Mouse (Mus musculus) embryo, embryonic 10 days (tissue): Measurements from ENCODE around the gene Sult1b1.
A peak's percentile ranks its signal among the peaks of the same experiment; 100 is the strongest.
"Not testable (repeated sequence)": the region's sequence is repeated elsewhere in the genome, so short reads cannot be mapped to it uniquely, and the experiment has no call there.

Experiments used
- DNase-seq: peaks from one replicate; pipeline ENCODE4 v3.0.0-alpha.2; 2015; ENCODE audit warnings: low spot score

Sult1b1 gene

DNA sequence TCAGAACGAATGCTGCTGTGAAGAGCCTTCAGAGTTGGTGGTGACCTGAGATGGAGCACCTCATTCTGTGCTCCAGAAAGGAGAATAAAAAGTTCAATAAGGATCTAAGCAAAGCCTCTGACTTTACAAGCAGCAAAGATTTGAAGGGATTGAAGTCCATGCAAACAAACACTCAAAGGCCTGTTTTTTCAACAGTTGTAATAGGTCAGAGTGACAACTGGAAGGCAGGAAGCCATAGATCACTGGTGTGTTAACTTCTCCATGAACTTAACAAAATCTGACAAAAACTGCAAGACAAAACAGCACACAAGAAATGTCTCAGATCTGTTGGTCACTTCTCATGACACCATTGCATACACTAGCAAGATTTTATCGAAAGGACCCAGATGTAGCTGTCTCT lies at the start of gene Sult1b1:
TSS of gene Sult1b1 (minus strand) at position 85 of the 400 bp plus-strand sequence.
- no peak for DNase-seq

GRCm38 (mm10) chr5:87580389-87580788 lies 42.4 kb upstream of the Sult1b1 start:
- DNase-seq = no peak

- no peak for DNase-seq
Observed at GRCm38 (mm10) chr5:87574174-87574573, 36.2 kb upstream of the Sult1b1 start.

DNA sequence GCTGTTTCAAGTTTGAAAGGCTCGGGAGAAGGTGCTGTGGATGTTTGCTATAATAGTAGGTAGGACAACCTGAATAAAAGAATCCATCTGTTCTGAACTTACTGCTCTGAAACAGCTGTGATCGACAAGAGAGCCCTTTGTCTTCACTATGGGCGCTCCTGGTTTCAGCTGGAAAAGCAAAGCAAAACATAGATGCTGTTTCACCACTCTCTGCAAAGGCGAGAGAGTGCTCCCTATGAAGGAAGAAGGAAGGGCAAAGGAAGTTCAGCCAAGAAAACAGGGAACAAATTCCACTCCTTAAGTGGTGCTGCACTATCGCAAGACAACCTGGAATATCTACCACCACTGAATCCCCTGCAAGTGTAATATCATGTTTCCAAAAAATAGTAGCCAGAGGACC lies 35.5 kb upstream of the Sult1b1 start:
- peak; percentile 6 for DNase-seq

DNA sequence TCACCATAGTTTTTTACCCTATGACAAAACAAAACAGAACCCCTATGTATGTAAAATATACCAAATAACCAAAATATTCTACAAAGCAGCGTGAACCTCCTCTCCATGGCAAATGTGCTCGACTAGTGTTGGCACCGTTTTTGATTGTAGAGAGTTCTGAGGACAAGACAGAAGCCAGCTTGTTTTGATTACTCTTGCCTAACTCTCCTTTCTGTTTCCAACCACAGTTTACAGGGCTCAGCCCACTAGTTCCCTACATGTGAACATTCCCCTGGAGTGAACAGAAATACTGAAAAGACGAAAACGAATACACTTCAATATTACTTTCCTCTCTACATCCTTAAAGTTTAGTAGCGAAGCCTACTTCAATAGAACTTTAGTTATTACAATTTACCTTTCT lies 34.8 kb upstream of the Sult1b1 start:
- DNase-seq = no peak

- DNase-seq = no peak
Observed at GRCm38 (mm10) chr5:87568845-87569244, 30.9 kb upstream of the Sult1b1 start, which contains the start of gene Sult1d1. Sult1d1 (minus strand) TSS chr5:87569027.

DNA sequence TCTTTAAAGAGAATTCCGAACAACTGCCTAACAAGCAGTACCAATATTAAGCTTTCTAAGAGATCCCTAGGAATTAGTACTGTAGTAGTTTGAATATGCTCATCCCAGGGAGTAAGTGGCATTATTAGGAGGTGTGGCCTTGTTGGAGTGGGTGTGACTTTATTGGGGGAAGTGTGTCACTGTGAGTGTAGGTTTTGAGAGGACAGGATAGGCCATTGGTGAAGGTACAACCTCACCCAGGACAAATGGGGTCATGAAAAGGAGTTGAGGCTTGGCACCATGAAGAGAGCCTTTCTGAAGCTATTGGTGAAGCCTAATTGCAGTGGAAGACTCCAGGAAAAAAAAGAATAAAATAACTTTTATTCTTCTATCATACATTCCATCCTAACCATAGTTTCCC lies 29.3 kb upstream of the Sult1b1 start:
- no peak for DNase-seq

DNA sequence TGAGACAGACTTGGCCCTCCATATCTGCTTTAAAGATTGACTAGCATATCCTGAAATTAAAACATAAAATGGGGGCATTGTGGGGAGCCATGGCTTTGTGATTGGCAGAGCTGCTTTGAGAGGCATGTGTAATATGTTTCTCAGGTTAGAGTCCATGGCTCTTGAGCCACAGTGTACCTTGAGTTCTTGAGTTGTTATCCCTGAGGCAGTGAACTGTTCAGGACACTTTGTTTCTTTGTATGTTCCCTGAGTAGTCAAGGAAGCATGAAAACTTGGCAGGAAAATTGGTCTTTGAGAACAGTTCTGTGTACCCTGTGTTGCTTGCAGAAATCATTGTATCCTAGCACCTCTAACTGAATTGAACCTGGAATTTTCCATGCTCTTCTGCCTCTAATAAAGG lies 25.0 kb upstream of the Sult1b1 start:
- DNase-seq = no peak

- no peak for DNase-seq
Observed at GRCm38 (mm10) chr5:87562526-87562925, 24.5 kb upstream of the Sult1b1 start.

DNA sequence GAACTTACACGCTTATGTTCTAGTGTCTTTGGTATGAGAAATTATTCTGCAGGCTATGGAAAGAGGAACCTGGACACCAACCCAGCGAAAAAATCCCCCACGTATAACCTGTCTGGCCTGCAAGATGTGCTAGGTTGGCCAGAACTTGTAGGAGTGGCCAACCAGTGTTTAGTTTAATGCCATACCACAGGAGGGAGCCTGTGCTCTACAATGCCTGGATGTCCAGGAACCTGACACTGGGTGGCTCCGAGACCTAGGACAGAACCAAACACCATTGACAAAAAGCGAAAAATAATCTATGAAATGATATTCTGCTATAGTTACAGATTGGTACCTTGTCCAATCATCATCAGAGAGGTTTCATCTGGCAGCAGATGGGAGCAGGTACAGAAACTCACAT lies 22.1 kb upstream of the Sult1b1 start:
- peak; percentile 4 for DNase-seq

- DNase-seq = no peak
Observed at GRCm38 (mm10) chr5:87550935-87551334, 12.9 kb upstream of the Sult1b1 start.

GRCm38 (mm10) chr5:87535994-87536644 lies 1.9 kb downstream of the Sult1b1 start:
- peak; percentile 4 for DNase-seq

DNA sequence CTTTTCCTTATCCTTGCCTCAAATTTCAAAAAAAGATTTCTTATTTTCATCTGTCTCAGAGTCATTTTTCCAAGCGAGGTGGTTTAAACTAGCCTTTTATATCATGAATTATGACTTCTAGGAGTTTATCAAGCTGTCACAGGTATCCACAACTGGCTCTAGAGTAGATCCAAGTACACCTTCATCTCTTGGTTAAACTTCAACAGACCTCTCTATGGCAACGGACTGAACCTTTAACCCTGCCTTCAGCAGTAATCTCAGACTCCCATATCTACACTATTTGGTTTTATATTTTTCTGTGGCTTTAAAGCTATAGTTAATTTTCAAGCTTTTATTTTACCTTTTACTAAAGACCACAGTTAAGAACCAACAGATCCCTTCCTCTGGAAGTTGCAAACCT lies 5.7 kb downstream of the Sult1b1 start:
- DNase-seq = no peak

GRCm38 (mm10) chr5:87523561-87523960 lies 14.4 kb downstream of the Sult1b1 start:
- DNase-seq = not testable (repeated sequence)

DNA sequence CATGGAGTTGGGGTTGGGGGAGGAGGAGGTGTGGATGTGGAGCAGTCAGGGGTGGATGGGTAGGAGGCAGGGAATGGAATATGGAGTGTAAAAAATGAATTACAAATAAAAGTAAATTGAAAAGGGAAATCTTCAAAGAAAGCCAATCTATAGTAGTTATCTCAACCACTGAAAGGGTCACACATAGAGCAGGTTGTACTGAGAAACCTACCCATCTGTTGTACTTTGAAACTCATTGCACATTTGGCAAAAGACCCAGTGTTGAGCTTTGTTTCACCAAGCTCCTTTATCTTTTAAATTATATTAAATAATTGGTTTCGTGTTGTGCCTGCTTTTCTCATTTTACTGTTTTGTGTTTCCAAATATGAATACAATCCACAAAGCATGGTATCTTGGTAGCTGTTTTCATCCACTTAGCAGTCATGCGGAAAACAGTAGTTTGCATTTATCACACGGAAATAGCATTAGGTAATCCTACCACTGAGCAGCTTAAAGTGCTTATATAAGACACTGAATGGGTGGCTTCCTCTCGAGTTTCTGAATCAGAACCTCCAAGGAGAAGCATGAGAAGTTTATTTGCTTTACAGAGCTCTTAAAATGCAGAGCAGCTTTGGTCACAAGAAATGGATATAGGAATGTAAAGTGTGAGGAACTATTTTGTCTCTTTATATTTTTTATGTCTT lies 32.1 kb downstream of the Sult1b1 start:
- no peak for DNase-seq

GRCm38 (mm10) chr5:87502687-87503086 lies 35.3 kb downstream of the Sult1b1 start:
- DNase-seq = no peak

GRCm38 (mm10) chr5:87499341-87499740 lies 38.7 kb downstream of the Sult1b1 start:
- DNase-seq = no peak

DNA sequence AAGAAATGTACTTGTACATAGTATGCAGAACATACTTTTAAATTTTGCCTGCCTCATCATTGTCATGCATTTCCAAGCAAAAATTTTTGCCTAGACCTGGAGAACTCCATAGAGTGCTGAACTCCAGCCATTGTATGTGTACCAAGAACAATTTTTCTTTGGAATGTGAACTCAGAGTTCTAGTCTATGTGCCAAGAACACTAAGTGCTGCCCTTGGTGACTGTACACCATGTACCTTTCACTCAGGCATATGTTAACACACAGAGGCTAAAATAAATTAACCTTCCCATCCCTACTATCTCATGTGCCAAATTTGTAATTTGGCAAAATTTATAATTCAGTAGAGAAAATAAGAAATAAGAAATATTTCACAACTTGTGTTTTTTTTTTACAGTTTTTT lies 39.1 kb downstream of the Sult1b1 start:
- no peak for DNase-seq

DNA sequence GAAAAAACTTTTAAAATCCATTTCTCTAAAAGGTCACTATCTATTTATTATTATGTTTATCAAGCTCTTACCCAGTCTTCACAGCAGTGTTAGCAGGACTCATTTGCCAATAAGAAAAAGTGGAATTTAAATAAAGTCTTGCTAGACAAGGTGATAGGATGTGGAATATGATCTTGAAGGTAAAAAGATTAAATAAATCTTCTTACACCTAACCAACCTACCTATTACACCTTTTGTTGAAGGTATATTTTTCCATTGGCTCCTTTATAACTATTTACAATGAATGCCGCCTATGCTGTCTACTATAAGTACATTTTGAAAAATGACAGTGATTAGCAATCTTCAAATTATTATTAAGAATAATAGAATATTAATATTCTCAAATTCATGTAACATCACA lies 47.2 kb downstream of the Sult1b1 start, which contains the start of gene Ugt2a1:
TSS of gene Ugt2a1 (minus strand) at position 101 of the 400 bp plus-strand sequence.
- no peak for DNase-seq

GRCm38 (mm10) chr5:87486706-87487105 lies 51.3 kb downstream of the Sult1b1 start, which contains the start of gene Gm43638:
Gm43638 (minus strand) TSS chr5:87486806.
- DNase-seq = not testable (repeated sequence)

- no peak for DNase-seq
Observed at GRCm38 (mm10) chr5:87482160-87482559, 55.8 kb downstream of the Sult1b1 start, which contains the start of gene Ugt2a2. Ugt2a2 (minus strand) TSS chr5:87482260.
